8 mouse cellular contexts compared by ENCODE assay signal in genomic region chr10:63308582-63309366, GRCm38 (mm10).
DNase-seq lines count a peak whose midpoint lies in the region; ATAC-seq and TF ChIP-seq lines count a peak whose summit lies in the region.

No protein-coding gene starts in this region.

- peak; percentile 77 for TF ChIP-seq CTCF in midbrain, postnatal 0 days (IDR thresholded peaks at IDR 0.05)

- DNase-seq in 3134 (ENCODE audit: extremely low read depth, insufficient read length, low spot score): peak; percentile 51
- peak; percentile 85 to 94 for DNase-seq in adrenal gland, adult (ENCODE audit: inconsistent age in 2 of 2, low spot score in 1 of 2)
- DNase-seq in embryo, embryonic 11 days: peak; percentile 86
- DNase-seq in gastrocnemius, postnatal 36 days: peak; percentile 75 to 77
- peak; percentile 70 to 87 for DNase-seq in kidney, adult 8-10 months
- DNase-seq in midbrain, postnatal 0 days (ENCODE audit: low spot score): peak; percentile 81
- peak; percentile 74 to 79 for DNase-seq in spleen, postnatal 36 days (ENCODE audit: low spot score in 2 of 2)

- H3K4me2 ChIP-seq in limb, embryonic 13.5 days (replicated peaks): no peak overlapping the region
- no peak overlapping the region for H3K4me2 ChIP-seq in midbrain, postnatal 0 days (ENCODE audit: low read depth, low read length, poor library complexity, severe bottlenecking)

- no peaks in the 10 kb centered on the region for H3K9me3 ChIP-seq in limb, embryonic 13.5 days
- no peaks in the 10 kb centered on the region for H3K9me3 ChIP-seq in midbrain, postnatal 0 days (ENCODE audit: low read length)

- H3K36me3 ChIP-seq in limb, embryonic 13.5 days: peaks cover 65% of the 10 kb centered on the region
- peaks cover 12% of the 10 kb centered on the region; the same call in 1 of the 2 replicates for H3K36me3 ChIP-seq in midbrain, postnatal 0 days (ENCODE audit: insufficient read depth, low read length)

- no peaks in the 10 kb centered on the region for H3K4me1 ChIP-seq in limb, embryonic 13.5 days
- no peaks in the 10 kb centered on the region for H3K4me1 ChIP-seq in midbrain, postnatal 0 days (ENCODE audit: insufficient read depth, low read length)

- peak; percentile 59; the same call in 1 of the 2 replicates for ATAC-seq in limb, embryonic 13.5 days (ENCODE audit: low FRiP score, low read depth)
- ATAC-seq in midbrain, postnatal 0 days (ENCODE audit: low FRiP score): no peak

- 45% methylated on average over 10 of the region's 10 CpGs for WGBS in limb, embryonic 13.5 days
- 41% methylated on average over 10 of the region's 10 CpGs for WGBS in midbrain, postnatal 0 days

- no peaks in the 10 kb centered on the region for H3K27me3 ChIP-seq in limb, embryonic 13.5 days
- H3K27me3 ChIP-seq in midbrain, postnatal 0 days (ENCODE audit: insufficient read depth, low read length): no peaks in the 10 kb centered on the region

- H3K9ac ChIP-seq in limb, embryonic 13.5 days: no peak overlapping the region
- H3K9ac ChIP-seq in midbrain, postnatal 0 days (replicated peaks; ENCODE audit: low read length, poor library complexity, severe bottlenecking): no peak overlapping the region

- intact Hi-C loops in gastrocnemius, postnatal 36 days (cut with DNase I): loop anchor here (5.0 kb wide), 2 partner anchors 69 to 156 kb away; no protein-coding TSS in a partner anchor

- H3K27ac ChIP-seq in limb, embryonic 13.5 days: no peak overlapping the region
- H3K27ac ChIP-seq in midbrain, postnatal 0 days (ENCODE audit: low read depth, low read length): no peak overlapping the region

- no peak overlapping the region for H3K4me3 ChIP-seq in limb, embryonic 13.5 days
- H3K4me3 ChIP-seq in midbrain, postnatal 0 days (ENCODE audit: low read depth, low read length): no peak overlapping the region
